9 mouse cellular contexts compared by ENCODE assay signal in the genomic region with DNA sequence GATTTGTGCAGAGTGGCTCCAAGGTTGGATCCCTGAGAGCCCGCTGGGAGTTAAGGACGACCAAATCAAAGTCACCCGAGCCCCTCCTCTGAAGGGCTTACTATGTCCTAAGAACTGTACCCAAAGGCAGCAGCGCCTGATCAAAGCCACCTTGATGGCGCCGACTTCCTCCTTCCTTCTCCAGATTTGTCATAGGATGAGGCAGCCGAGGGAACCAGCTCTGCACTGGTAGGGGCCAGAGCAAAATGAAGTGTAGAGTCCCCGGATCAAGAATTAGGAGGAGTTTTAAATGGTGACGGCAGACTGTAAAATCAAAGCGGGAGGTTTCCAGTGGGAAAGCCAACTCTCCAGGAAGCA. TPM values are rescaled to one million over a fixed set of nuclear protein-coding genes. Genes with fewer than 3 reads are reported as not detected.
A peak's percentile ranks its signal among the peaks of the same experiment; 100 is the strongest.
DNase-seq lines count a peak whose midpoint lies in the region; ATAC-seq and TF ChIP-seq lines count a peak whose summit lies in the region.
"Had no signal": no experiment of that assay in that cellular context is flagged by ENCODE, and none has a peak within 500 bp of the region (broad histone marks: within the 10 kb centered on the region; RNA-seq: fewer than 3 reads in every experiment).

No protein-coding gene starts in this region.

- H3K36me3 ChIP-seq in heart, adult 2 months (ENCODE audit: control insufficient read depth, insufficient read depth, low read length), result no peaks in the 10 kb centered on the region
- H3K36me3 ChIP-seq in neural tube, embryonic 11.5 days (ENCODE audit: control insufficient read depth, insufficient read depth, low read length), result no peaks in the 10 kb centered on the region
- H3K36me3 ChIP-seq in limb, embryonic 12.5 days, result no peaks in the 10 kb centered on the region
- no peaks in the 10 kb centered on the region for H3K36me3 ChIP-seq in stomach, embryonic 16.5 days (ENCODE audit: control insufficient read depth, insufficient read depth, low read length)

- no peaks in the 10 kb centered on the region for H3K79me2 ChIP-seq in heart, adult 2 months (replicated peaks; ENCODE audit: control insufficient read depth, insufficient read depth, low read length)

- peaks cover 2% of the 10 kb centered on the region; the same call in 1 of the 2 replicates for H3K4me1 ChIP-seq in heart, adult 2 months (ENCODE audit: control insufficient read depth, insufficient read depth, low read length)
- H3K4me1 ChIP-seq in neural tube, embryonic 11.5 days (ENCODE audit: control insufficient read depth, insufficient read depth, low read length), result peaks cover 18% of the 10 kb centered on the region
- H3K4me1 ChIP-seq in limb, embryonic 12.5 days (replicated peaks), result peaks cover 14% of the 10 kb centered on the region
- H3K4me1 ChIP-seq in stomach, embryonic 16.5 days (ENCODE audit: control insufficient read depth, insufficient read depth, low read length), result peaks cover 9% of the 10 kb centered on the region; the same call in 1 of the 2 replicates

- H3K9ac ChIP-seq in heart, adult 2 months (ENCODE audit: low read depth, low read length), result no peak overlapping the region; the same call in 1 of the 2 replicates
- H3K9ac ChIP-seq in neural tube, embryonic 11.5 days (ENCODE audit: low read length), result 0 out of 2 replicates have a peak overlapping the region, but pooled peaks have one; percentile 0
- H3K9ac ChIP-seq in limb, embryonic 12.5 days (replicated peaks), result peak overlapping the region; percentile 38; the same call in 1 of the 2 replicates
- H3K9ac ChIP-seq in stomach, embryonic 16.5 days (ENCODE audit: low read length), result peak overlapping the region; percentile 36

- TF ChIP-seq CTCF in heart, adult 2 months (IDR thresholded peaks at IDR 0.05), result no peak

- H3K27ac ChIP-seq in heart, adult 2 months, result peak overlapping the region; percentile 53; the same call in 1 of the 2 replicates
- H3K27ac ChIP-seq in neural tube, embryonic 11.5 days (ENCODE audit: low read depth, low read length), result peak overlapping the region; percentile 58; the same call in 1 of the 2 replicates
- H3K27ac ChIP-seq in limb, embryonic 12.5 days, result 0 out of 2 replicates have a peak overlapping the region, but pooled peaks have one; percentile 4
- H3K27ac ChIP-seq in stomach, embryonic 16.5 days (ENCODE audit: low read length), result no peak overlapping the region

- no peaks in the 10 kb centered on the region for H3K9me3 ChIP-seq in neural tube, embryonic 11.5 days (ENCODE audit: control insufficient read depth, low read length)
- H3K9me3 ChIP-seq in limb, embryonic 12.5 days, result peaks cover 9% of the 10 kb centered on the region
- H3K9me3 ChIP-seq in stomach, embryonic 16.5 days (replicated peaks; ENCODE audit: control insufficient read depth, low read length), result peaks cover 7% of the 10 kb centered on the region

- DNase-seq in heart, adult 2 months, result no peak
- DNase-seq in heart, adult 11 months, result no peak
- DNase-seq in neural tube, embryonic 11.5 days (ENCODE audit: low spot score), result peak; percentile 46
- DNase-seq in neural tube, embryonic 10.5 days (ENCODE audit: extremely low spot score, low spot score), result no peak
- no peak for DNase-seq in gastrocnemius, postnatal 4 days (ENCODE audit: low spot score in 2 of 2)
- DNase-seq in cerebellum, adult 9-10 months, result no peak

- no peaks in the 10 kb centered on the region for H3K27me3 ChIP-seq in heart, adult 2 months (ENCODE audit: control insufficient read depth, insufficient read depth, low read length)
- no peaks in the 10 kb centered on the region for H3K27me3 ChIP-seq in neural tube, embryonic 11.5 days (ENCODE audit: control insufficient read depth, insufficient read depth, low read length)
- H3K27me3 ChIP-seq in limb, embryonic 12.5 days, result no peaks in the 10 kb centered on the region
- no peaks in the 10 kb centered on the region for H3K27me3 ChIP-seq in stomach, embryonic 16.5 days (ENCODE audit: control insufficient read depth, insufficient read depth, low read length)

- WGBS in heart, adult 2 months, result 19% methylated on average over 10 of the region's 10 CpGs
- WGBS in neural tube, embryonic 11.5 days, result 5% methylated on average over 10 of the region's 10 CpGs
- WGBS in limb, embryonic 12.5 days, result 9% methylated on average over 10 of the region's 10 CpGs
- 20% methylated on average over 10 of the region's 10 CpGs for WGBS in stomach, embryonic 16.5 days

- ATAC-seq in neural tube, embryonic 11.5 days (ENCODE audit: insufficient read depth, low FRiP score, low TSS enrichment), result no peak; the same call in 1 of the 2 replicates
- ATAC-seq in limb, embryonic 12.5 days (ENCODE audit: insufficient number of reproducible peaks, insufficient read depth, low FRiP score, low TSS enrichment, low read depth), result no peak
- ATAC-seq in stomach, embryonic 16.5 days (ENCODE audit: insufficient read depth, low FRiP score), result no peak

- H3K4me3 ChIP-seq in heart, adult 2 months, result peak overlapping the region; percentile 40
- H3K4me3 ChIP-seq in neural tube, embryonic 11.5 days (ENCODE audit: low read depth, low read length), result peak overlapping the region; percentile 17
- H3K4me3 ChIP-seq in limb, embryonic 12.5 days (replicated peaks), result peak overlapping the region; percentile 23
- H3K4me3 ChIP-seq in stomach, embryonic 16.5 days (replicated peaks; ENCODE audit: low read length), result peak overlapping the region; percentile 39
- H3K4me3 ChIP-seq: myocyte had no signal

- TF ChIP-seq POLR2A in heart, adult 2 months (IDR thresholded peaks at IDR 0.05; ENCODE audit: insufficient read depth, low read depth, low read length), result no peak

- TF ChIP-seq EP300 in heart, adult 2 months (IDR thresholded peaks at IDR 0.05; ENCODE audit: insufficient read depth, low read depth, low read length), result no peak

- intact Hi-C loops in heart, adult 2 months (cut with DNase I), result no loop called here

- H3K4me2 ChIP-seq in neural tube, embryonic 11.5 days (ENCODE audit: low read depth), result peak overlapping the region; percentile 26
- H3K4me2 ChIP-seq in limb, embryonic 12.5 days, result peak overlapping the region; percentile 54
- peak overlapping the region; percentile 55 for H3K4me2 ChIP-seq in stomach, embryonic 16.5 days (ENCODE audit: low read depth, low read length)

RNA-seq across cellular contexts. Expression of a gene that starts 10.6 kb away (rescaled TPM):
- 10 to 100 TPM; 15.3 to 16.2 TPM for total RNA-seq in heart, adult 2 months (2021)
- 24.7 and 28.5 TPM in 2 replicates for polyA plus RNA-seq in heart, adult 2 months (2012; rRNA removed)
- polyA plus RNA-seq in neural tube, embryonic 11.5 days (2014; fragmentation: Nextera tagmentation; extraction: Ambion mirVana), result 10.2 and 12.3 TPM in 2 replicates
- 5.6 and 8.0 TPM in 2 replicates for polyA plus RNA-seq in limb, embryonic 12.5 days (2016; fragmentation: Nextera tagmentation; extraction: Ambion mirVana)
- polyA plus RNA-seq in stomach, embryonic 16.5 days (2015; fragmentation: Nextera tagmentation; extraction: Ambion mirVana), result 5.2 and 5.6 TPM in 2 replicates
- total RNA-seq in gastrocnemius, postnatal 4 days (2021), result 10 to 100 TPM; 18.1 to 19.3 TPM
